Mouse (Mus musculus) thymus, adult 2 months (tissue): ENCODE data around the gene Best2.

Source experiments
- CTCF ChIP-seq: fragments of 200-500 bp; IDR thresholded peaks from 2 replicates; pipeline ENCODE4 v1.5.1; 2012; ENCODE audit warnings: mild to moderate bottlenecking, control low read depth, low read length, moderate library complexity, borderline replicate concordance; ENCODE audit not compliant: control insufficient read depth, poor library complexity, insufficient read depth; ENCODE audit errors: extremely low read depth
- POLR2A ChIP-seq: fragments of 200-500 bp; IDR thresholded peaks from 2 replicates; pipeline ENCODE4 v1.6.1; 2012; ENCODE audit warnings: mild to moderate bottlenecking, low read length, control low read depth, moderate library complexity; ENCODE audit not compliant: control insufficient read depth, poor library complexity, insufficient read depth; ENCODE audit errors: extremely low read depth

GRCm38 (mm10) chr8:84994375-84994774, 20.0 kb downstream of the Best2 start:
- no peak for TF ChIP-seq CTCF
- TF ChIP-seq POLR2A: no peak
